8 mouse cellular contexts compared by ENCODE assay signal in the genomic region with DNA sequence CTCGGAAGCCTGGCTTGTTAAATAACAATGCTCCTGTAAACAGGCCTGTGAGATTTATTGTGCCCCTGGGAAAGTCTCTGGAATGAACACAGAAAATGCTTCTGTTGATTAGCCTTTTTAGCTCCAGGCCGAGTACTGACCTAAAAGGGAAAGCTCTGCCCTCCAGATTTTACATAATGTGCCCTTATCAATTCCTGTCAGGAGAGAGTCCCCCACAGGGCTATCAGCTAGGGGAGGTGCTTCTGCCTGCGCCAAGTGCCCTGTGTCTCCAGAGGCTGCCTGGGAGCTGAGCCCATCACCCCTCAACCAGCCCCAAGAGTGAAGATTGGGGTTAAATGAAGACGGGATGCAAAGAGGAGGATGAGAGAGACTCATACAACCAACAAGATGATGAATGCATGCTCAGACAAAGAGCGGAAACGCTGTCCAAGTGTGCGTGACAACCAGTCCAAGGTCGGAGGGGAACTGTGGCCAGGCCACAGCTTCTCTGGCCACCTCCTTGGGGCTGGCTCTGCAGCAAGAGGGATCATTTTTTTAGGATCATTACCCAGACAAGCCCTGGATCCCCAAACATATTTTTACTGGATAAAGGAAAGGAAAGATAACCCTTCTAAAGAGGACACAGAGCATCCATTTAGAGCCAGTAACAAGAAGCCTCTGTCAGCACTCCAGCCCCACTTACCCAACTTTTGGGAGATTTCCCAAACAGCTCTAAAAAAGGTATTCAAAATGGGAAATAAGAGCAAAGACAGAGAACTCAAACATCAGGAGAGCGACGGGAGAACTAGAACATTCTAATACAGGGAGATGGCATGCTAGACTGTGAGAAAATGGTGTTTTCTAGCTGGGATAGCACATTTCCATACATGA.
DNase-seq lines count a peak whose midpoint lies in the region; ATAC-seq and TF ChIP-seq lines count a peak whose summit lies in the region.

No protein-coding gene starts in this region.

- H3K27ac ChIP-seq in cerebellum, adult 2 months (ENCODE audit: insufficient read depth, low read length) = peak overlapping the region; percentile 63
- H3K27ac ChIP-seq in limb, embryonic 11.5 days (replicated peaks; ENCODE audit: low read depth, low read length) = no peak overlapping the region

- WGBS in cerebellum, adult 2 months = 73% methylated on average over 10 of the region's 10 CpGs
- 49% methylated on average over 10 of the region's 10 CpGs for WGBS in limb, embryonic 11.5 days

- H3K4me1 ChIP-seq in cerebellum, adult 2 months (ENCODE audit: control insufficient read depth, insufficient read depth, low read length) = peaks cover 6% of the 10 kb centered on the region; the same call in 1 of the 2 replicates
- peaks cover 23% of the 10 kb centered on the region for H3K4me1 ChIP-seq in limb, embryonic 11.5 days (ENCODE audit: control insufficient read depth, insufficient read depth, low read length)

- H3K36me3 ChIP-seq in limb, embryonic 11.5 days (ENCODE audit: control insufficient read depth, insufficient read depth, low read length) = no peaks in the 10 kb centered on the region

- intact Hi-C loops in heart, postnatal 14 days (cut with DNase I) = loop anchor here (5.0 to 10.0 kb wide), 3 partner anchors 35 to 77 kb away; no protein-coding TSS in a partner anchor

- no peak for ATAC-seq in limb, embryonic 11.5 days (ENCODE audit: insufficient number of reproducible peaks, low FRiP score, low TSS enrichment, low read depth)

- no peak overlapping the region for H3K4me3 ChIP-seq in cerebellum, adult 2 months (replicated peaks; ENCODE audit: insufficient read depth, low read depth, low read length)
- H3K4me3 ChIP-seq in limb, embryonic 11.5 days (ENCODE audit: low read depth, low read length) = no peak overlapping the region

- H3K27me3 ChIP-seq in cerebellum, adult 2 months (ENCODE audit: control insufficient read depth, insufficient read depth, low read length) = no peaks in the 10 kb centered on the region
- no peaks in the 10 kb centered on the region for H3K27me3 ChIP-seq in limb, embryonic 11.5 days (ENCODE audit: control insufficient read depth, insufficient read depth, low read length)

- TF ChIP-seq POLR2A in cerebellum, adult 2 months (IDR thresholded peaks at IDR 0.05; ENCODE audit: borderline replicate concordance, insufficient read depth, low read length) = no peak

- no peak overlapping the region for H3K9ac ChIP-seq in limb, embryonic 11.5 days (ENCODE audit: low read length)

- H3K4me2 ChIP-seq in limb, embryonic 11.5 days (ENCODE audit: low read depth, severe bottlenecking) = no peak overlapping the region; the same call in 1 of the 2 replicates

- TF ChIP-seq CTCF in cerebellum, adult 2 months (IDR thresholded peaks at IDR 0.05; ENCODE audit: borderline replicate concordance, insufficient read depth, low read depth, low read length) = no peak

- DNase-seq in cerebellum, adult 2 months = peak in 1 of 2 experiments; percentile 9
- DNase-seq in cerebellum, postnatal 4 days (ENCODE audit: low spot score in 2 of 2) = no peak
- peak; percentile 63 for DNase-seq in adrenal gland, postnatal 14 days
- DNase-seq in heart, postnatal 14 days = peak; percentile 25 to 56
- DNase-seq in limb, embryonic 11.5 days (ENCODE audit: low spot score) = peak; percentile 57
- peak; percentile 38 for DNase-seq in ovary, postnatal 10 days (ENCODE audit: low spot score)
- DNase-seq in urinary bladder, adult 18-20 months (ENCODE audit: low spot score in 2 of 2) = no peak
- no peak for DNase-seq in yolk sac, embryonic 10.5 days (ENCODE audit: low spot score)

- H3K9me3 ChIP-seq in limb, embryonic 11.5 days (ENCODE audit: control insufficient read depth, low read length) = no peaks in the 10 kb centered on the region

Comparison
In these comparisons a context has a peak if more than half of its experiments do, and no peak if none do; other contexts are left out.
1. DNase-seq: peak in adrenal gland, postnatal 14 days (single experiment), heart, postnatal 14 days (2 of 2), limb, embryonic 11.5 days (single experiment) and ovary, postnatal 10 days (single experiment); none in cerebellum, postnatal 4 days (0 of 2), urinary bladder, adult 18-20 months (0 of 2) and yolk sac, embryonic 10.5 days (single experiment).